Mouse (Mus musculus) cerebellum, adult 2 months (tissue): ENCODE measurements around the gene Gpr19.

Experiments
- CTCF ChIP-seq: fragments of 200-500 bp; IDR thresholded peaks from 2 replicates; pipeline ENCODE4 v1.5.1; 2011; ENCODE audit warnings: low read depth, mild to moderate bottlenecking, control low read depth, low read length, moderate library complexity, borderline replicate concordance; ENCODE audit not compliant: insufficient read depth
- POLR2A ChIP-seq: fragments of 200-500 bp; IDR thresholded peaks from 2 replicates; pipeline ENCODE4 v1.6.1; 2011; ENCODE audit warnings: low read length, control low read depth, borderline replicate concordance; ENCODE audit not compliant: insufficient read depth

DNA sequence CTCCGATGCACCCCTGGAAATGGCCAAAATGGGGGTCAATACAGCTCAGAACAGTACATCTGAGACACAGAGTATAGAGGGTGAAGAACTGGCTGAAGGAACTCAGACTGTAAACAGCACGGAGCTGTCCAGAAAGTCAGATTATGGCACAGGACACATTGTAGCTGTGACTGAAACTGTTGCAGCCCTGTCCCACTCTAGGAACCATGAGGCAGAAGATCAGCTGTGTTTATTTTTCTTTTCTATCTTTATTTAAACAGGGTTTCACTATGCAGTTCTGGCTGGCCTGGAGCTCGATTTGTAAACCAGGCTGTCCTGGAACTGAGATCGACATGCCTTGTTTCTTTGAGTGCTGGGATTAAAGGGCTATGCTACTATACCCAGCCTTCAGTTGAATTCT, 38.1 kb downstream of the Gpr19 start:
- TF ChIP-seq CTCF: no peak
- no peak for TF ChIP-seq POLR2A
